Mouse (Mus musculus) limb, embryonic 10.5 days (tissue): ENCODE measurements at regions not wholly inside any gene's neighbourhood (a gene's known extent, or its start where the extent isn't known, plus 50 kb on each side); places are given as distances from the start of the nearest gene placed in this dataset.

ENCODE experiments used
- DNase-seq: peaks from one replicate; pipeline ENCODE4 v3.0.0-alpha.2; 2017; ENCODE audit warnings: low spot score
- H3K27ac ChIP-seq: fragments of 300-500 bp; sonication (generic); 2 replicates; pipeline ENCODE4 v1.5.1; 2016; ENCODE audit warnings: mild to moderate bottlenecking
- H3K27me3 ChIP-seq: fragments of 300-500 bp; sonication (generic); 2 replicates; pipeline ENCODE4 v1.6.1; 2016; ENCODE audit warnings: low read depth, mild to moderate bottlenecking; ENCODE audit not compliant: poor library complexity, severe bottlenecking
- H3K36me3 ChIP-seq: fragments of 300-500 bp; sonication (generic); 2 replicates; pipeline ENCODE4 v1.6.1; 2016; ENCODE audit warnings: mild to moderate bottlenecking, moderate library complexity
- H3K4me1 ChIP-seq: fragments of 300-500 bp; sonication (generic); 2 replicates; pipeline ENCODE4 v1.6.1; 2016
- H3K4me3 ChIP-seq: fragments of 300-500 bp; sonication (generic); 2 replicates; pipeline ENCODE4 v1.5.1; 2016; ENCODE audit warnings: mild to moderate bottlenecking, moderate library complexity
- H3K9me3 ChIP-seq: fragments of 300-500 bp; sonication (generic); replicated peaks from 2 replicates; pipeline ENCODE4 v1.6.1; 2016; ENCODE audit warnings: mild to moderate bottlenecking
- WGBS: fragments of 180-500 bp; shearing (Covaris S2); methylation state at CpG from one replicate; pipeline ENCODE4 v1.1.7; 2016; 5-methylcytosine and 5-hydroxymethylcytosine counted together

DNA sequence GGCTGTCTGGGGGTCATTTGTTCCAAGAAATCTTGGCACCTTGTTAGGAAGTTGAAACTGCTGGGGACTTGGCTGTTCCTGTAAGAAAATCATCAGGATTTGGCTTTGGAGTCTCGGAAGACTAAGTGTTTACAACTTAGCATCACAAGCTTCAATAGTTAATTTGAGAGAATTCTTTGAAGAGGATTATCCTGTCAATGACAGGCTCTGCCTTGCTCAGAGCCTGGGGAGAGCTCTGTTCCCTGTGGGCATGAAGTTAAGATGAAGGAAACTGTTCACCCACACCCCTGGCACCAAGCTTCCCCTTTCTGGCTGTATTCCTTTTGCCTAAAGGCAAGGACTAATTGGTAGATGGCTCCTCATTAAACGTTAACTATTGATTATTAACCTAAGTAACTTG lies 215.5 kb upstream of the Daam1 start:
- Histone ChIP-seq H3K9me3 (no peaks in the 10 kb centered on the region), H3K27me3 (no peaks in the 10 kb centered on the region), H3K4me3 (no peak overlapping the region), H3K4me1 (peaks cover 6% of the 10 kb centered on the region; the same call in 1 of the 2 replicates), H3K27ac (no peak overlapping the region), H3K36me3 (no peaks in the 10 kb centered on the region)
- DNase-seq = no peak
- 65% methylated on average over 2 of the region's 2 CpGs for WGBS

GRCm38 (mm10) chr12:71616121-71616520 lies 214.8 kb upstream of the Daam1 start:
- no peaks in the 10 kb centered on the region for H3K9me3 ChIP-seq
- H3K27me3 ChIP-seq = no peaks in the 10 kb centered on the region
- peaks cover 6% of the 10 kb centered on the region; the same call in 1 of the 2 replicates for H3K4me1 ChIP-seq
- no peaks in the 10 kb centered on the region for H3K36me3 ChIP-seq
- no peak overlapping the region for H3K27ac ChIP-seq
- WGBS = 85% methylated on average over 4 of the region's 4 CpGs
- no peak overlapping the region for H3K4me3 ChIP-seq
- DNase-seq = no peak

DNA sequence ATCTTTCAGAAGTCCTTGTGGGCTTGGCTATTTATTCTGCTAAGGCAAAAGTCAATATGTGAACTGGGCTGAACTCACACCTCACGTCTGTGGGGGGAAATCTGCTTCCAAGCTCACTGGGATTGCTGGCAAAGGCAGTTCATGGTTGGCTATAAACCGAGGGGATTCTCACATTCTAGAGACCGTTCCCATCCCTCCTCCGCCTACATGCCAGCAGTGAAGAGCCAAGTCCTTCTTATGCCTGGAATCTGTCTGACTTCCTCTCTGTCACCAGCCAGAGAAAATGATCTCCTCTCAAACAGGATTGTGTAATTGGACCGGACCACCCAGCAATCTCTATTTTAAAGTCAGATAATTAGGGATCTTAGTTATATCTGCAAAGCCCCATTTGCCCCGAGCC lies 212.4 kb upstream of the Daam1 start:
- H3K4me1 ChIP-seq = peaks cover 6% of the 10 kb centered on the region; the same call in 1 of the 2 replicates
- DNase-seq = no peak
- 79% methylated on average over 6 of the region's 6 CpGs for WGBS

DNA sequence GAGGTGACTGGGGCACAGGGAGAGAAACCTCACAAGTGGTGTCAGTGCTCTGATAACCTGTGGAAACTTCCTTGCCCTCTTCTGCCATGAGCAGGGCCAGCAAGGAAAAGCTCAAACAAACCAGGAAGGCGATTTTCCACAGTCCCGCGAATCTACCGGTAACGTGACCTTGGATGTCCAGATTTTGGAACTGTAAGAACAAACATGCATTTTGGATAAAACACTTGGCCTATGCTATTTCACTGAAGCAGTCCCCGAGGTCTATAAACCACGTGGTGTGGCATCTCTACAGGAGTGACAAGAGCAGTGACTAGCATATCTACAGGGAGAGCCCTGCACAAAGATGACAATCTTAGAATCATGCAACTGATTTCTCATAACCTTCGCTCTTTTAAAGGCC lies 211.9 kb upstream of the Daam1 start:
- Histone ChIP-seq H3K9me3 (no peaks in the 10 kb centered on the region), H3K36me3 (no peaks in the 10 kb centered on the region), H3K4me1 (peaks cover 6% of the 10 kb centered on the region; the same call in 1 of the 2 replicates), H3K4me3 (no peak overlapping the region), H3K27me3 (no peaks in the 10 kb centered on the region), H3K27ac (no peak overlapping the region)
- 95% methylated on average over 8 of the region's 8 CpGs for WGBS
- DNase-seq = no peak

More for the DNA sequence above, 212.4 kb upstream of the Daam1 start:
- no peak overlapping the region for H3K27ac ChIP-seq
- H3K4me3 ChIP-seq = no peak overlapping the region
- no peaks in the 10 kb centered on the region for H3K27me3 ChIP-seq
- no peaks in the 10 kb centered on the region for H3K9me3 ChIP-seq
- no peaks in the 10 kb centered on the region for H3K36me3 ChIP-seq

- Histone ChIP-seq H3K4me3 (no peak overlapping the region), H3K9me3 (no peaks in the 10 kb centered on the region), H3K27ac (no peak overlapping the region), H3K27me3 (no peaks in the 10 kb centered on the region), H3K36me3 (no peaks in the 10 kb centered on the region), H3K4me1 (peaks cover 12% of the 10 kb centered on the region; the same call in 1 of the 2 replicates)
- 35% methylated on average over 4 of the region's 4 CpGs for WGBS
- no peak for DNase-seq
These were observed 211.3 kb upstream of the Daam1 start for GRCm38 (mm10) chr12:71619561-71619960.

- DNase-seq = no peak
- Histone ChIP-seq H3K4me3 (no peak overlapping the region), H3K27ac (no peak overlapping the region), H3K36me3 (no peaks in the 10 kb centered on the region), H3K27me3 (no peaks in the 10 kb centered on the region), H3K9me3 (no peaks in the 10 kb centered on the region), H3K4me1 (peaks cover 19% of the 10 kb centered on the region)
- 57% methylated on average over 4 of the region's 4 CpGs for WGBS
These were observed 209.3 kb upstream of the Daam1 start for GRCm38 (mm10) chr12:71621542-71621941.

DNA sequence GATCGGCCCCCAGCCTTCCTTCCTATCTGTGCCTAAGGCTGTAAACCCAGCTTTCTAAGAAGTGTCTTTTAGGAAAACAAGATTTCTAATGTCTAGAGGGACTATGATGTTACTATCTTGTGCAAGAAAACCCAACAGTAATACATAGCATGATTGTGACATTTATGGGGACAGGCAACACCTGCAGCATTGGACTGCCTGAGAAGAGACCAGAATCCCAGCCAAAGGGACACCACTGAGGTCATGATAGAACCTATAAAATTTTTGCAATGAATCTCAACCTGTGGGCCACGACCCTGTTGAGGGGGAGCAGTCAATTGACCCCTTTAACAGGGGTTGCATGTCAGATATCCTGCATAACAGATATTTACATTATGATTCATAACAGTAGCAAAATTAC lies 208.1 kb upstream of the Daam1 start:
- no peaks in the 10 kb centered on the region for H3K27me3 ChIP-seq
- H3K4me1 ChIP-seq = peaks cover 30% of the 10 kb centered on the region
- WGBS = 83% methylated on average over 2 of the region's 2 CpGs
- H3K4me3 ChIP-seq = no peak overlapping the region
- DNase-seq = no peak
- no peak overlapping the region for H3K27ac ChIP-seq
- no peaks in the 10 kb centered on the region for H3K36me3 ChIP-seq
- H3K9me3 ChIP-seq = no peaks in the 10 kb centered on the region

DNA sequence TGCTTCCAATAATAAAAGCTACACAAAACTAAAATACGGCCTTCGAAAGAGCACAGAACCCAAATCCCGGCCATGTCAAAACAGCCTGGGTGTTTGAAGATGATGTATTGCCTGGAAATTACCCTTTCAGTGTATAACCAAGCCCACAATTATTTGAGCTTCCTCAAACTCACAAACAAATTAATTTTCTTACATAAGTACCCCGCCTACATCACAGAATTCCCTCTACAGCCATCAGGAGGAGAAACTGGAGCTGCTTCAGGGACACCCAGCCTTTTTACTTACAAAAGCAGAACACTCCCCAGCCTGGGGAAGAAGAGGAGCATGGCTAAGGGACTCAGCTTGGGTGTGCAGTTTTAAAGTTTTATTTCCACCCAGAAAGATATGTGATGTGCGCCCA lies 207.6 kb upstream of the Daam1 start:
- no peak overlapping the region for H3K27ac ChIP-seq
- H3K27me3 ChIP-seq = no peaks in the 10 kb centered on the region
- no peaks in the 10 kb centered on the region for H3K36me3 ChIP-seq
- 91% methylated on average over 5 of the region's 5 CpGs for WGBS
- DNase-seq = no peak
- no peaks in the 10 kb centered on the region for H3K9me3 ChIP-seq
- no peak overlapping the region for H3K4me3 ChIP-seq
- peaks cover 30% of the 10 kb centered on the region for H3K4me1 ChIP-seq

GRCm38 (mm10) chr12:71624076-71624475 lies 206.8 kb upstream of the Daam1 start:
- DNase-seq = no peak
- H3K4me3 ChIP-seq = no peak overlapping the region
- WGBS = 65% methylated on average over 8 of the region's 8 CpGs
- H3K36me3 ChIP-seq = no peaks in the 10 kb centered on the region
- H3K4me1 ChIP-seq = peaks cover 32% of the 10 kb centered on the region
- H3K27me3 ChIP-seq = no peaks in the 10 kb centered on the region
- H3K9me3 ChIP-seq = no peaks in the 10 kb centered on the region
- no peak overlapping the region for H3K27ac ChIP-seq

GRCm38 (mm10) chr12:71624676-71625075 lies 206.2 kb upstream of the Daam1 start:
- H3K4me1 ChIP-seq = peaks cover 29% of the 10 kb centered on the region
- H3K9me3 ChIP-seq = no peaks in the 10 kb centered on the region
- H3K4me3 ChIP-seq = no peak overlapping the region
- H3K27me3 ChIP-seq = no peaks in the 10 kb centered on the region
- no peaks in the 10 kb centered on the region for H3K36me3 ChIP-seq
- H3K27ac ChIP-seq = no peak overlapping the region
- no peak for DNase-seq
- 51% methylated on average over 6 of the region's 6 CpGs for WGBS

- peaks cover 26% of the 10 kb centered on the region for H3K4me1 ChIP-seq
- H3K27me3 ChIP-seq = no peaks in the 10 kb centered on the region
- H3K9me3 ChIP-seq = no peaks in the 10 kb centered on the region
- H3K27ac ChIP-seq = no peak overlapping the region
- no peaks in the 10 kb centered on the region for H3K36me3 ChIP-seq
- no peak for DNase-seq
- 50% methylated on average over 4 of the region's 4 CpGs for WGBS
- no peak overlapping the region for H3K4me3 ChIP-seq
These were observed 205.8 kb upstream of the Daam1 start for GRCm38 (mm10) chr12:71625115-71625514.

DNA sequence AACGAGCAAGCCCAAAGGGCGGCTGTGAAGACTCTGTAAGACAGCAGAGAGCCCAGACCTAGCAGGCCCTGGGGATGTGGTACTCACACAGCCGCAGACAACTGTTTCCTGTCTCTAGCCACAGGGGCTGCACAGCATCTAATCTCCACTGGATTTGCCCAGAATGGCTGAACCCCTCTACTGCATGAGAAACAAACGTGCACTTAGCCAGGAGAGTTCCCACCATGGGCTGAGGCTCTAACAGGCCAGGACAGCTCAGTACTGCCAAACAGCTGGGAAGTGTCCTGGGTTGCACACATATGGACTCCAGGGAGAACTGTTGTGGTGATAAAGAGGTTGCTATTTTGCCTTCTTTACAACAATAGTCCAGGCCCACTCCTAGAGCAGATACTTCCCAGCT lies 204.1 kb upstream of the Daam1 start:
- H3K4me3 ChIP-seq = no peak overlapping the region
- peak overlapping the region; percentile 42; the same call in 1 of the 2 replicates for H3K27ac ChIP-seq
- H3K4me1 ChIP-seq = peaks cover 26% of the 10 kb centered on the region
- DNase-seq = no peak
- 76% methylated on average over 4 of the region's 4 CpGs for WGBS
- no peaks in the 10 kb centered on the region for H3K36me3 ChIP-seq
- no peaks in the 10 kb centered on the region for H3K27me3 ChIP-seq
- no peaks in the 10 kb centered on the region for H3K9me3 ChIP-seq

DNA sequence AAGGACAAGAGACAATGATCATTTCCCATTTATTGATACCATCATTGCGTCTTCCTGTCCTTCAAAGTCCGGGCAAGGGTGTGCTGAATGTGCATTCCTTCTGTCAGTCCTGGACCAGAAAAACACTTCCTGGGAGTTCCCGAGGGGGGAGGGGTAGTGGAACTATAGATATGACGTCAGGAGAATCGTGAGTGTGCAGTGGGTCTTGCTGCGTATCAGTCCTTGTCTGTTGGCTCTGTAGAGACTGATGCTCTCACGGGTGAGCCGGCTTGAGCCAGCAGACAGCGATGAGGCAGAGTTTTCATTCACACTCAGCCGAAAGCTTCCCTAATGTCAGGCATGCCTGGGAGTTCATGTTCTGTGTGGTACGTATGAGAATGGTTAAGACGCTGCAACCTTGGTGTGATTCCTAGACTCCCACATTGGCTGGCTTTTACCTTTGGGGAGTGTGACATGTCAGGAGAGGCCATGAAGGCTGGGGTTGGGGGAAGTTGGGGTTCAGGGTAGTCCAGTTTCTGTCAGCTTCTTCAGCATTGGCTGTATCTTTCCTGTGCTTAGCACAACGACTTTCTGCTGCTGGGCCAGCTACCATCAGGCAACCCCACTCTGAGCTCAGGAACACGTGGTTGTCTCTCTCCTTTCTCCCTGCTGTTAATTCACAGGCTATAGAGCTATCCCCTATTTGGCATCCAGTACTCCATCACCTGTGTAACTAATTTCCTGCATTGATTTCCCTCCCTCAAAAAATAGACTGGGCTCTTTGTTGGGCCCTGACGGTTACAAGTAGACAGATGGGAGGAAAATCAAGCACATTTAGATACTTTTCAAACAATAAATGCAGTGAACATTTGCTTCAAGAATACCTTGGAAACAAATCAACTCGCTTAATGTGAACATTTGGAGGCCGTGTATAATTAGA lies 203.2 kb upstream of the Daam1 start:
- H3K4me3 ChIP-seq = no peak overlapping the region
- no peaks in the 10 kb centered on the region for H3K36me3 ChIP-seq
- H3K9me3 ChIP-seq = no peaks in the 10 kb centered on the region
- H3K27ac ChIP-seq = peak overlapping the region; percentile 31; the same call in 1 of the 2 replicates
- 81% methylated on average over 17 of the region's 17 CpGs for WGBS
- H3K4me1 ChIP-seq = peaks cover 26% of the 10 kb centered on the region
- H3K27me3 ChIP-seq = no peaks in the 10 kb centered on the region
- no peak for DNase-seq
